Mouse (Mus musculus): ENCODE measurements at regions not wholly inside any gene's neighbourhood (a gene's known extent, or its start where the extent isn't known, plus 50 kb on each side); places are given as distances from the start of the nearest gene placed in this dataset.

- no peaks in the 10 kb centered on the region for H3K4me1 ChIP-seq (ENCODE audit: control insufficient read depth, insufficient read depth, low read length)
- no peak for ATAC-seq (ENCODE audit: insufficient number of reproducible peaks, insufficient read depth, low FRiP score, low read depth)
- H3K9ac ChIP-seq (replicated peaks; ENCODE audit: low read depth, low read length): no peak overlapping the region
- 74% methylated on average over 3 of the region's 3 CpGs for WGBS
- no peaks in the 10 kb centered on the region for H3K27me3 ChIP-seq (ENCODE audit: control insufficient read depth, insufficient read depth, low read length)
- H3K27ac ChIP-seq (ENCODE audit: low read length): no peak overlapping the region
- no peaks in the 10 kb centered on the region for H3K9me3 ChIP-seq (ENCODE audit: control insufficient read depth, low read depth, low read length)
- no peak overlapping the region for H3K4me3 ChIP-seq (ENCODE audit: low read depth, low read length)
- no peak overlapping the region for H3K4me2 ChIP-seq (replicated peaks; ENCODE audit: low read depth, low read length)
- no peaks in the 10 kb centered on the region for H3K36me3 ChIP-seq (ENCODE audit: control insufficient read depth, insufficient read depth, low read length)
These were observed 60.9 kb upstream of the Serpine2 start for GRCm38 (mm10) chr1:79921890-79922289.

DNA sequence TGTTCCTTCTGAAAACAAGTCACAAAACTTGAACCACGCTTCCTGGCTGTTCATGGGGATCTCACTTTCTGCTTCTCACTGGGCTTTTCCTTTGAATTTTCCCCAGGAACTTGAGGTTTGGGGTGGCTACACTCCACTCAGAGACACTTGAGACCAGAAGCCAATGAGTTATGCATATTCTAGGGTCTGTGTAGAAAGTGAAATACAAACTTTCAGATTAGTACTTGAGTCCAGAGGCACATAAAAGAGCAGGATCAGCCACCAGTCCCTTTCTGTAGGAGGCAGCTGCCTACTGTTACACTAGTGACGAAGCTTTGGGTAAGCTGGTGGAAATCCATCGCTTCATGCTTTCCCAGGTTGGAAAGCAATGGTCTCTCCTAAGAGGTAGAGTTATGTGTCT lies 60.4 kb upstream of the Serpine2 start:
- H3K4me1 ChIP-seq (ENCODE audit: control insufficient read depth, insufficient read depth, low read length): no peaks in the 10 kb centered on the region
- H3K4me3 ChIP-seq (ENCODE audit: low read depth, low read length): no peak overlapping the region
- no peaks in the 10 kb centered on the region for H3K9me3 ChIP-seq (ENCODE audit: control insufficient read depth, low read depth, low read length)
- 75% methylated on average over 3 of the region's 3 CpGs for WGBS
- no peak overlapping the region for H3K27ac ChIP-seq (ENCODE audit: low read length)
- ATAC-seq (ENCODE audit: insufficient number of reproducible peaks, insufficient read depth, low FRiP score, low read depth): no peak
- H3K27me3 ChIP-seq (ENCODE audit: control insufficient read depth, insufficient read depth, low read length): no peaks in the 10 kb centered on the region
- H3K4me2 ChIP-seq (replicated peaks; ENCODE audit: low read depth, low read length): no peak overlapping the region
- H3K36me3 ChIP-seq (ENCODE audit: control insufficient read depth, insufficient read depth, low read length): no peaks in the 10 kb centered on the region
- H3K9ac ChIP-seq (replicated peaks; ENCODE audit: low read depth, low read length): no peak overlapping the region

GRCm38 (mm10) chr1:79917426-79918150 lies 56.6 kb upstream of the Serpine2 start:
- Histone ChIP-seq H3K9me3 (ENCODE audit: control insufficient read depth, low read depth, low read length) (no peaks in the 10 kb centered on the region), H3K36me3 (ENCODE audit: control insufficient read depth, insufficient read depth, low read length) (no peaks in the 10 kb centered on the region), H3K4me3 (ENCODE audit: low read depth, low read length) (no peak overlapping the region), H3K4me1 (ENCODE audit: control insufficient read depth, insufficient read depth, low read length) (no peaks in the 10 kb centered on the region), H3K27ac (ENCODE audit: low read length) (no peak overlapping the region), H3K27me3 (ENCODE audit: control insufficient read depth, insufficient read depth, low read length) (no peaks in the 10 kb centered on the region), H3K9ac (replicated peaks; ENCODE audit: low read depth, low read length) (no peak overlapping the region), H3K4me2 (replicated peaks; ENCODE audit: low read depth, low read length) (no peak overlapping the region)
- no peak for ATAC-seq (ENCODE audit: insufficient number of reproducible peaks, insufficient read depth, low FRiP score, low read depth)
- 64% methylated on average over 7 of the region's 7 CpGs for WGBS

All from stomach, embryonic 14.5 days (tissue).